Mouse (Mus musculus) C2C12 (cell line): ENCODE data around the gene Gm37240. TPM values are rescaled to one million over a fixed set of nuclear protein-coding genes. Genes with fewer than 3 reads are reported as not detected.

Experiments used
- H3K27me3 ChIP-seq: one replicate; pipeline ENCODE4 v1.6.1; 2011; ENCODE audit not compliant: control insufficient read depth, insufficient read depth, insufficient read length
- H3K36me3 ChIP-seq: one replicate; pipeline ENCODE4 v1.6.1; 2011; ENCODE audit not compliant: control insufficient read depth, insufficient read depth
- H3K4me3 ChIP-seq: one replicate; pipeline ENCODE4 v1.5.1; 2011; ENCODE audit warnings: mild to moderate bottlenecking, control low read depth; ENCODE audit not compliant: poor library complexity, insufficient read depth, severe bottlenecking
- H3K79me2 ChIP-seq: one replicate; pipeline ENCODE4 v1.6.1; 2011; ENCODE audit not compliant: control insufficient read depth, insufficient read depth
- H3K79me3 ChIP-seq: one replicate; pipeline ENCODE4 v1.6.1; 2011; ENCODE audit warnings: low read depth, control low read depth
- H3ac ChIP-seq: one replicate; pipeline ENCODE3; 2011; ENCODE audit warnings: low read depth; ENCODE audit not compliant: control insufficient read depth, insufficient read length
- CEBPB ChIP-seq: IDR thresholded peaks from one replicate; pipeline ENCODE4 v1.6.1; 2011; ENCODE audit warnings: low read depth, mild to moderate bottlenecking, control low read depth, moderate library complexity
- CTCF ChIP-seq: IDR thresholded peaks from one replicate; pipeline ENCODE4 v1.5.1; 2011; ENCODE audit not compliant: control insufficient read depth, insufficient read depth, insufficient read length
- FOSL1 ChIP-seq: IDR thresholded peaks from one replicate; pipeline ENCODE4 v1.8.0; 2011; ENCODE audit warnings: mild to moderate bottlenecking, low read length; ENCODE audit not compliant: poor library complexity, insufficient read depth, severe bottlenecking
- MAX ChIP-seq: IDR thresholded peaks from one replicate; pipeline ENCODE4 v1.6.1; 2011; ENCODE audit warnings: mild to moderate bottlenecking, control low read depth
- MYOD1 ChIP-seq: IDR thresholded peaks from one replicate; pipeline ENCODE4 v1.6.1; 2011; ENCODE audit warnings: low read depth; ENCODE audit not compliant: control insufficient read depth, insufficient read length
- MYOG ChIP-seq: IDR thresholded peaks from one replicate; pipeline ENCODE4 v1.6.1; 2011; ENCODE audit not compliant: control insufficient read depth, insufficient read length; ENCODE audit errors: extremely low read depth
- USF1 ChIP-seq: IDR thresholded peaks from one replicate; pipeline ENCODE4 v1.6.1; 2011; ENCODE audit warnings: low read depth, mild to moderate bottlenecking, control low read depth, moderate library complexity
- polyA plus RNA-seq: library from polyadenylated mRNA; unstranded; fragments of >200 nt; fragmentation: generic; extraction: Trizol; gene quantifications from one replicate; pipeline ENCODE4 v1.2.1, GENCODE M21; 2012; ENCODE audit warnings: missing spikeins

The Gm37240 gene
- polyA plus RNA-seq, 1 experiment = 7.3 TPM

- TF ChIP-seq FOSL1 (no peak), CTCF (no peak), USF1 (no peak), CEBPB (no peak), MAX (no peak), MYOG (no peak), MYOD1 (no peak)
- H3K27me3 ChIP-seq = no peaks in the 10 kb centered on the region
- no peaks in the 10 kb centered on the region for H3K79me3 ChIP-seq
- peaks cover 7% of the 10 kb centered on the region for H3K79me2 ChIP-seq
- H3ac ChIP-seq = no peak overlapping the region
- no peaks in the 10 kb centered on the region for H3K36me3 ChIP-seq
- no peak overlapping the region for H3K4me3 ChIP-seq
Observed at GRCm38 (mm10) chr3:85855043-85855442, 32.3 kb downstream of the Gm37240 start.

GRCm38 (mm10) chr3:85854143-85854542 lies 33.2 kb downstream of the Gm37240 start:
- H3ac ChIP-seq = no peak overlapping the region
- H3K27me3 ChIP-seq = no peaks in the 10 kb centered on the region
- TF ChIP-seq CTCF (no peak), MAX (no peak), USF1 (no peak), FOSL1 (no peak), MYOG (no peak), CEBPB (no peak), MYOD1 (no peak)
- H3K79me3 ChIP-seq = no peaks in the 10 kb centered on the region
- no peak overlapping the region for H3K4me3 ChIP-seq
- H3K36me3 ChIP-seq = no peaks in the 10 kb centered on the region
- H3K79me2 ChIP-seq = peaks cover 7% of the 10 kb centered on the region

GRCm38 (mm10) chr3:85853715-85854114 lies 33.6 kb downstream of the Gm37240 start:
- no peak overlapping the region for H3ac ChIP-seq
- TF ChIP-seq MAX (no peak), FOSL1 (no peak), USF1 (no peak), MYOD1 (no peak)
- H3K79me3 ChIP-seq = no peaks in the 10 kb centered on the region
- H3K36me3 ChIP-seq = no peaks in the 10 kb centered on the region
- no peak overlapping the region for H3K4me3 ChIP-seq
- peaks cover 7% of the 10 kb centered on the region for H3K79me2 ChIP-seq
- no peaks in the 10 kb centered on the region for H3K27me3 ChIP-seq

GRCm38 (mm10) chr3:85850079-85850478 lies 37.2 kb downstream of the Gm37240 start:
- Histone ChIP-seq H3K79me3 (no peaks in the 10 kb centered on the region), H3K27me3 (no peaks in the 10 kb centered on the region), H3K79me2 (no peaks in the 10 kb centered on the region), H3K36me3 (no peaks in the 10 kb centered on the region), H3K4me3 (no peak overlapping the region), H3ac (no peak overlapping the region)
- no peak for TF ChIP-seq CTCF
- no peak for TF ChIP-seq MYOG
- TF ChIP-seq MAX = no peak
- TF ChIP-seq CEBPB = no peak
- no peak for TF ChIP-seq MYOD1
- no peak for TF ChIP-seq FOSL1
- no peak for TF ChIP-seq USF1

- no peaks in the 10 kb centered on the region for H3K79me2 ChIP-seq
- H3K36me3 ChIP-seq = no peaks in the 10 kb centered on the region
- no peaks in the 10 kb centered on the region for H3K27me3 ChIP-seq
- H3ac ChIP-seq = no peak overlapping the region
- peaks cover 1% of the 10 kb centered on the region for H3K79me3 ChIP-seq
- no peak overlapping the region for H3K4me3 ChIP-seq
- TF ChIP-seq CEBPB = peak; percentile 4
- no peak for TF ChIP-seq CTCF
Observed at GRCm38 (mm10) chr3:85846316-85846715, 41.0 kb downstream of the Gm37240 start.

GRCm38 (mm10) chr3:85845341-85845740 lies 42.0 kb downstream of the Gm37240 start:
- TF ChIP-seq MYOG (no peak), CTCF (no peak), CEBPB (no peak), MYOD1 (no peak), USF1 (no peak), MAX (no peak), FOSL1 (no peak)
- Histone ChIP-seq H3ac (no peak overlapping the region), H3K27me3 (no peaks in the 10 kb centered on the region), H3K4me3 (no peak overlapping the region), H3K36me3 (no peaks in the 10 kb centered on the region), H3K79me2 (no peaks in the 10 kb centered on the region), H3K79me3 (peaks cover 1% of the 10 kb centered on the region)

- no peaks in the 10 kb centered on the region for H3K79me2 ChIP-seq
- no peak overlapping the region for H3ac ChIP-seq
- H3K36me3 ChIP-seq = no peaks in the 10 kb centered on the region
- TF ChIP-seq USF1 = no peak
- no peak for TF ChIP-seq MYOD1
- TF ChIP-seq CEBPB = no peak
- no peak for TF ChIP-seq CTCF
- no peak for TF ChIP-seq MAX
- no peak for TF ChIP-seq MYOG
- no peak for TF ChIP-seq FOSL1
- H3K27me3 ChIP-seq = no peaks in the 10 kb centered on the region
- no peak overlapping the region for H3K4me3 ChIP-seq
- peaks cover 6% of the 10 kb centered on the region for H3K79me3 ChIP-seq
Observed at GRCm38 (mm10) chr3:85842881-85843218, 44.5 kb downstream of the Gm37240 start.
